Mouse (Mus musculus) thymus, postnatal 25 days (tissue): ENCODE data around the gene Dnaic1.
"Not testable (repeated sequence)": the region's sequence is repeated elsewhere in the genome, so short reads cannot be mapped to it uniquely, and the experiment has no call there.

ENCODE experiments used
- DNase-seq: peaks from one replicate; pipeline ENCODE4 v3.0.0; 2022

Gene Dnaic1

GRCm38 (mm10) chr4:41670836-41671235 is 101.3 kb downstream of the Dnaic1 start:
- no peak for DNase-seq

- DNase-seq: no peak
Measured at GRCm38 (mm10) chr4:41671500-41671899, 101.9 kb downstream of the Dnaic1 start.

- DNase-seq: no peak
Measured at GRCm38 (mm10) chr4:41671963-41672480, 102.4 kb downstream of the Dnaic1 start.

GRCm38 (mm10) chr4:41672522-41672963 is 103.0 kb downstream of the Dnaic1 start:
- DNase-seq: no peak

- no peak for DNase-seq
Measured at GRCm38 (mm10) chr4:41673186-41673585, 103.6 kb downstream of the Dnaic1 start.

GRCm38 (mm10) chr4:41676248-41677005 is 106.9 kb downstream of the Dnaic1 start:
- no peak for DNase-seq

- DNase-seq: no peak
Measured at GRCm38 (mm10) chr4:41677006-41677629, 107.5 kb downstream of the Dnaic1 start.

- no peak for DNase-seq
Measured at GRCm38 (mm10) chr4:41678863-41679262, 109.3 kb downstream of the Dnaic1 start.

GRCm38 (mm10) chr4:41679291-41679690 is 109.7 kb downstream of the Dnaic1 start:
- DNase-seq: no peak

GRCm38 (mm10) chr4:41681176-41681575 is 111.6 kb downstream of the Dnaic1 start:
- DNase-seq: no peak

GRCm38 (mm10) chr4:41681947-41682346 is 112.4 kb downstream of the Dnaic1 start:
- no peak for DNase-seq

GRCm38 (mm10) chr4:41682789-41683188 is 113.2 kb downstream of the Dnaic1 start:
- DNase-seq: no peak

GRCm38 (mm10) chr4:41683303-41683702 is 113.7 kb downstream of the Dnaic1 start:
- not testable (repeated sequence) for DNase-seq

GRCm38 (mm10) chr4:41684131-41684930 is 114.8 kb downstream of the Dnaic1 start:
- not testable (repeated sequence) for DNase-seq

- DNase-seq: not testable (repeated sequence)
Measured at GRCm38 (mm10) chr4:41684931-41685453, 115.4 kb downstream of the Dnaic1 start.

- not testable (repeated sequence) for DNase-seq
Measured at GRCm38 (mm10) chr4:41685882-41686492, 116.4 kb downstream of the Dnaic1 start.
